Mouse (Mus musculus): ENCODE data around the gene Fgfr2. TPM values are rescaled to one million over a fixed set of nuclear protein-coding genes. Genes with fewer than 3 reads are reported as not detected.

The Fgfr2 gene
- polyA plus RNA-seq, 1 experiment from 2014 or later, result 92.0 TPM

DNA sequence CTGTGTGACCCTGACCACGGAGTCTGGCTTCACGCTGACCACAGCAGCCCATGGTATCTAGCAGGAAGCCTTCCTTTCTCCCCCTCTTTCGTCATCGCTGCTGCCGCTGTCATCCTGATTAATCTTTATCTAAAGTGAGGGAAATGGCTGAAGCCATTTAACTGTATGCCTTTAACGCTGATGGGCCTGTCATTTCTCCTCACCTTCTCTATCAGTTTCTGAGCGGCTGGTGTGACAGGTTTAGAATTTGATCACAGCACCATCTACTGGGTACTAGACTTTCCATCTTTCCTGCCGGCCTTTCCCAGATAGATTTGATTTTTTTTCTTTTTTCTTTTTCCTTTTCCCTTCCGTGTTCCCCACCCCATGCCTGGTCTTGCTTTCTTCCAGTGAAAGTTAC, 1376.4 kb downstream of the Fgfr2 start:
- H3K36me3 ChIP-seq (ENCODE audit: control insufficient read depth, insufficient read depth, low read length), result no peaks in the 10 kb centered on the region
- H3K4me2 ChIP-seq, result peak overlapping the region; percentile 26; the same call in 1 of the 2 replicates
- H3K27me3 ChIP-seq (ENCODE audit: control insufficient read depth, insufficient read depth, low read length), result peaks cover 61% of the 10 kb centered on the region
- H3K27ac ChIP-seq (ENCODE audit: low read depth, low read length), result no peak overlapping the region
- no peak overlapping the region for H3K9ac ChIP-seq (ENCODE audit: low read length)
- ATAC-seq (ENCODE audit: low FRiP score) (0 out of 2 replicates have a peak, but pooled peaks have one; percentile 7), DNase-seq (ENCODE audit: low spot score, missing footprints) (peak; percentile 89)
- no peak overlapping the region for H3K4me3 ChIP-seq (ENCODE audit: low read depth, low read length)
- 21% methylated on average over 9 of the region's 9 CpGs for WGBS
- peaks cover 11% of the 10 kb centered on the region; the same call in 1 of the 2 replicates for H3K4me1 ChIP-seq (ENCODE audit: control insufficient read depth, insufficient read depth, low read length)
- H3K9me3 ChIP-seq (ENCODE audit: control insufficient read depth, low read length), result no peaks in the 10 kb centered on the region

DNA sequence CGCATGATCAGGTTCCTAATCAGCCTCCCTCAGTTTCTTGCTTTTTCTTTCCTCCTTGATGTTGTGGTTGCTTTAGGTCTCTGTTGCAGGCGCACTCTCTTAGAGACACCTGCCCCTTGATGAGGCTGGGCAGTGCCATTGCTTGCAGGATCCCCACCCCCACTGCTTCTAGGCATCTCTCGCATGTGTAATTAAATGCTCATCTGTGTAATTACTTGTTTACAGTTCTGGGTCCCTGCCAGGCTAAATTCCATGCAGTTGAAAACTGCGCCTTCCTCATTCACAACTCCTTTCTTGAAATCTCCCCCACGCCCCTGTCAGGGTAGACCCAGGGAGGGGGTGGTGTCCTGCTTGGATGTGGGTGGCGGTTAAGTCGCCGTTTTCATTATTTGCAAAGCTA, 1380.0 kb downstream of the Fgfr2 start:
- DNase-seq (ENCODE audit: low spot score, missing footprints) (no peak), ATAC-seq (ENCODE audit: low FRiP score) (no peak)
- H3K27me3 ChIP-seq (ENCODE audit: control insufficient read depth, insufficient read depth, low read length), result peaks cover 31% of the 10 kb centered on the region
- no peak overlapping the region for H3K4me2 ChIP-seq
- H3K4me3 ChIP-seq (ENCODE audit: low read depth, low read length), result no peak overlapping the region
- H3K4me1 ChIP-seq (ENCODE audit: control insufficient read depth, insufficient read depth, low read length), result peaks cover 11% of the 10 kb centered on the region; the same call in 1 of the 2 replicates
- no peak overlapping the region for H3K27ac ChIP-seq (ENCODE audit: low read depth, low read length)
- H3K9ac ChIP-seq (ENCODE audit: low read length), result no peak overlapping the region
- H3K36me3 ChIP-seq (ENCODE audit: control insufficient read depth, insufficient read depth, low read length), result no peaks in the 10 kb centered on the region
- 67% methylated on average over 8 of the region's 8 CpGs for WGBS
- H3K9me3 ChIP-seq (ENCODE audit: control insufficient read depth, low read length), result no peaks in the 10 kb centered on the region

GRCm38 (mm10) chr7:131722783-131723575, 1400.2 kb downstream of the Fgfr2 start:
- H3K4me1 ChIP-seq (ENCODE audit: control insufficient read depth, insufficient read depth, low read length), result 0 out of 2 replicates have a peak, but pooled peaks cover 6% of the 10 kb centered on the region
- 0 out of 2 replicates have a peak, but pooled peaks have one; percentile 24 for ATAC-seq (ENCODE audit: low FRiP score)

DNA sequence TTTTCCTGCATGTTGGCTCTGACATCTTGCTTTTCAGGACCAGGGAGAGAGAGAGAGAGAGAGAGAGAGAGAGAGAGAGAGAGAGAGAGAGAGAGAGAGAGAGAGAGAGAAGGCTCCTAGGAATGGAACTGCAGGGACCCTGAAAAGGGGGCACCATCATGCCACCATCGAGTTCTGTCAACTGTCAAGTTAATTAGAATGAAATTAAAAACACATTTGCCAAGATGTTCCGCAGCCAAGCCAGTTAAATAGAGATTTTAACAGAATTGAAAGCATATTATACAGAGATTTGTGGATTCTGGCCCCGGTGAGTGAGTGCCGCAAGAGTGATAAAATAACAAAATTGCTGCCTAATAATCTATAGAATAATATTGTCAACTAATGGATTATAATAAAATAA, 1400.8 kb downstream of the Fgfr2 start:
- no peak for ATAC-seq (ENCODE audit: low FRiP score)
- H3K36me3 ChIP-seq (ENCODE audit: control insufficient read depth, insufficient read depth, low read length), result no peaks in the 10 kb centered on the region
- 44% methylated on average over 4 of the region's 4 CpGs for WGBS
- H3K4me2 ChIP-seq, result no peak overlapping the region
- no peak for DNase-seq (ENCODE audit: low spot score, missing footprints)
- H3K9me3 ChIP-seq (ENCODE audit: control insufficient read depth, low read length), result no peaks in the 10 kb centered on the region
- H3K9ac ChIP-seq (ENCODE audit: low read length), result no peak overlapping the region
- H3K27me3 ChIP-seq (ENCODE audit: control insufficient read depth, insufficient read depth, low read length), result 0 out of 2 replicates have a peak, but pooled peaks cover 3% of the 10 kb centered on the region
- H3K27ac ChIP-seq (ENCODE audit: low read depth, low read length), result no peak overlapping the region
- H3K4me1 ChIP-seq (ENCODE audit: control insufficient read depth, insufficient read depth, low read length), result 0 out of 2 replicates have a peak, but pooled peaks cover 6% of the 10 kb centered on the region
- H3K4me3 ChIP-seq (ENCODE audit: low read depth, low read length), result no peak overlapping the region

More at GRCm38 (mm10) chr7:131722783-131723575, 1400.2 kb downstream of the Fgfr2 start:
- Histone ChIP-seq H3K4me2 (peak overlapping the region; percentile 16; the same call in 1 of the 2 replicates), H3K9me3 (ENCODE audit: control insufficient read depth, low read length) (no peaks in the 10 kb centered on the region), H3K9ac (ENCODE audit: low read length) (0 out of 2 replicates have a peak overlapping the region, but pooled peaks have one; percentile 0), H3K36me3 (ENCODE audit: control insufficient read depth, insufficient read depth, low read length) (no peaks in the 10 kb centered on the region), H3K27ac (ENCODE audit: low read depth, low read length) (no peak overlapping the region), H3K27me3 (ENCODE audit: control insufficient read depth, insufficient read depth, low read length) (0 out of 2 replicates have a peak, but pooled peaks cover 3% of the 10 kb centered on the region), H3K4me3 (ENCODE audit: low read depth, low read length) (no peak overlapping the region)
- DNase-seq (ENCODE audit: low spot score, missing footprints), result peak; percentile 89
- 11% methylated on average over 9 of the region's 9 CpGs for WGBS

DNA sequence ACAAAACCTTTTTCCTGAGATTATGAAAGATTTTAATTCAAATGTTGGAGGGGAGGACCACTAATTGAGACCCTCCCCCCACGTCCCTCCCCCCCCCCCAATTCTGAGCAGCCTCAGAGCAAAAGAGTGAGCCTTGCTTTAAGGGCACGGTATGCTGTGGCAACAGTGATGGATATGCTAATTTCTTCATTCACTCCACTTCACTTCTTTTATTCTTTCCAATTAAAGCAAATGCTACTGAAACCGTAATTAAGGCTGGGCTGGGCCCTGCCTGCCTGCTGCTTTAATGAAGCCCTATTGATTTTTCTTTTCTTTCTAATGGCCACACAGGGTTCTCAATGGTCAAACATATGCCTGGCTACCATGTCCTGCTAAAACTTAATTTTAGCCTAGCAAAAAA, 1404.9 kb downstream of the Fgfr2 start:
- no peak for DNase-seq (ENCODE audit: low spot score, missing footprints)
- ATAC-seq (ENCODE audit: low FRiP score), result no peak
- Histone ChIP-seq H3K9ac (ENCODE audit: low read length) (no peak overlapping the region), H3K27ac (ENCODE audit: low read depth, low read length) (no peak overlapping the region), H3K4me2 (no peak overlapping the region), H3K36me3 (ENCODE audit: control insufficient read depth, insufficient read depth, low read length) (no peaks in the 10 kb centered on the region), H3K27me3 (ENCODE audit: control insufficient read depth, insufficient read depth, low read length) (0 out of 2 replicates have a peak, but pooled peaks cover 3% of the 10 kb centered on the region), H3K9me3 (ENCODE audit: control insufficient read depth, low read length) (no peaks in the 10 kb centered on the region), H3K4me1 (ENCODE audit: control insufficient read depth, insufficient read depth, low read length) (0 out of 2 replicates have a peak, but pooled peaks cover 6% of the 10 kb centered on the region), H3K4me3 (ENCODE audit: low read depth, low read length) (no peak overlapping the region)
- 28% methylated on average over 3 of the region's 3 CpGs for WGBS

GRCm38 (mm10) chr7:131713076-131713475, 1410.1 kb downstream of the Fgfr2 start:
- DNase-seq (ENCODE audit: low spot score, missing footprints) (no peak), ATAC-seq (ENCODE audit: low FRiP score) (no peak)

GRCm38 (mm10) chr7:131696889-131697288, 1426.3 kb downstream of the Fgfr2 start:
- Histone ChIP-seq H3K27me3 (ENCODE audit: control insufficient read depth, insufficient read depth, low read length) (no peaks in the 10 kb centered on the region), H3K4me3 (ENCODE audit: low read depth, low read length) (no peak overlapping the region), H3K9me3 (ENCODE audit: control insufficient read depth, low read length) (no peaks in the 10 kb centered on the region), H3K4me2 (no peak overlapping the region), H3K9ac (ENCODE audit: low read length) (no peak overlapping the region), H3K27ac (ENCODE audit: low read depth, low read length) (no peak overlapping the region), H3K36me3 (ENCODE audit: control insufficient read depth, insufficient read depth, low read length) (no peaks in the 10 kb centered on the region), H3K4me1 (ENCODE audit: control insufficient read depth, insufficient read depth, low read length) (0 out of 2 replicates have a peak, but pooled peaks cover 3% of the 10 kb centered on the region)
- WGBS, result 8% methylated on average over 3 of the region's 3 CpGs
- peak; percentile 79 for ATAC-seq (ENCODE audit: low FRiP score)
- peak; percentile 86 for DNase-seq (ENCODE audit: low spot score, missing footprints)

More at GRCm38 (mm10) chr7:131713076-131713475, 1410.1 kb downstream of the Fgfr2 start:
- no peak overlapping the region for H3K4me2 ChIP-seq
- no peak overlapping the region for H3K9ac ChIP-seq (ENCODE audit: low read length)
- no peaks in the 10 kb centered on the region for H3K4me1 ChIP-seq (ENCODE audit: control insufficient read depth, insufficient read depth, low read length)
- WGBS, result 92% methylated on average over 9 of the region's 9 CpGs
- no peak overlapping the region for H3K4me3 ChIP-seq (ENCODE audit: low read depth, low read length)
- no peaks in the 10 kb centered on the region for H3K27me3 ChIP-seq (ENCODE audit: control insufficient read depth, insufficient read depth, low read length)
- H3K36me3 ChIP-seq (ENCODE audit: control insufficient read depth, insufficient read depth, low read length), result no peaks in the 10 kb centered on the region
- H3K27ac ChIP-seq (ENCODE audit: low read depth, low read length), result no peak overlapping the region
- H3K9me3 ChIP-seq (ENCODE audit: control insufficient read depth, low read length), result no peaks in the 10 kb centered on the region

- ATAC-seq (ENCODE audit: low FRiP score), result no peak
- 96% methylated on average over 1 of the region's 1 CpGs for WGBS
- no peaks in the 10 kb centered on the region for H3K4me1 ChIP-seq (ENCODE audit: control insufficient read depth, insufficient read depth, low read length)
- no peak for DNase-seq (ENCODE audit: low spot score, missing footprints)
- no peak overlapping the region for H3K9ac ChIP-seq (ENCODE audit: low read length)
- no peak overlapping the region for H3K4me3 ChIP-seq (ENCODE audit: low read depth, low read length)
- no peaks in the 10 kb centered on the region for H3K27me3 ChIP-seq (ENCODE audit: control insufficient read depth, insufficient read depth, low read length)
- no peaks in the 10 kb centered on the region for H3K9me3 ChIP-seq (ENCODE audit: control insufficient read depth, low read length)
- no peaks in the 10 kb centered on the region for H3K36me3 ChIP-seq (ENCODE audit: control insufficient read depth, insufficient read depth, low read length)
- no peak overlapping the region for H3K27ac ChIP-seq (ENCODE audit: low read depth, low read length)
- no peak overlapping the region for H3K4me2 ChIP-seq
These were observed 1435.8 kb downstream of the Fgfr2 start for GRCm38 (mm10) chr7:131687324-131687723.

- no peaks in the 10 kb centered on the region for H3K27me3 ChIP-seq (ENCODE audit: control insufficient read depth, insufficient read depth, low read length)
- WGBS, result 98% methylated on average over 2 of the region's 2 CpGs
These were observed 1446.0 kb downstream of the Fgfr2 start for GRCm38 (mm10) chr7:131677126-131677525.

More at GRCm38 (mm10) chr7:131677126-131677525, 1446.0 kb downstream of the Fgfr2 start:
- no peaks in the 10 kb centered on the region for H3K36me3 ChIP-seq (ENCODE audit: control insufficient read depth, insufficient read depth, low read length)
- no peak overlapping the region for H3K4me2 ChIP-seq
- H3K9me3 ChIP-seq (ENCODE audit: control insufficient read depth, low read length), result no peaks in the 10 kb centered on the region
- no peaks in the 10 kb centered on the region for H3K4me1 ChIP-seq (ENCODE audit: control insufficient read depth, insufficient read depth, low read length)
- no peak overlapping the region for H3K4me3 ChIP-seq (ENCODE audit: low read depth, low read length)
- no peak for DNase-seq (ENCODE audit: low spot score, missing footprints)
- no peak overlapping the region for H3K27ac ChIP-seq (ENCODE audit: low read depth, low read length)
- ATAC-seq (ENCODE audit: low FRiP score), result no peak
- no peak overlapping the region for H3K9ac ChIP-seq (ENCODE audit: low read length)
